Mouse (Mus musculus) fibroblast of lung, adult 2 months (primary cell): ENCODE measurements around the gene Mslnl.

ENCODE experiments used
- DNase-seq: peaks from one replicate; pipeline ENCODE4 v3.0.0-alpha.2; 2011; ENCODE audit warnings: low read depth

The Mslnl gene

DNA sequence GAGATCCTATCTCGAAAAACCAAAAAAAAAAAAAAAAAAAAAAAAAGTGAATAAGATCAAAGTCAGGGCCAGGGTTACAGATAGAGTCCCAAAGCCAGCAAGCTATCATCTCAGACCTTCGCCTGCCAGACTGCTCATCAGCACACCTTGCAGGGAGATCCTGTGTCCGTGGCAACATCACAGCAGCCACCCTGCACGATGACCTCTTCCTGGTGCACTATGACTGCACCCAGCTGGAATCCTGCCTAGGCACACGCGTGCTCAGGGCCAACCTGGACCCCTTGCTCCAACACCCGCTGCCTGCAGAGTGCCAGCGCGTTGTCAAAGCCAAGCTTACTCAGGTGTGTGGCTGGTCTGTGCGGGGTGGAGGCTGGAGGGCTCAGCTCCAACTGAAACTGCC lies 8.5 kb downstream of the Mslnl start:
- DNase-seq: no peak

DNA sequence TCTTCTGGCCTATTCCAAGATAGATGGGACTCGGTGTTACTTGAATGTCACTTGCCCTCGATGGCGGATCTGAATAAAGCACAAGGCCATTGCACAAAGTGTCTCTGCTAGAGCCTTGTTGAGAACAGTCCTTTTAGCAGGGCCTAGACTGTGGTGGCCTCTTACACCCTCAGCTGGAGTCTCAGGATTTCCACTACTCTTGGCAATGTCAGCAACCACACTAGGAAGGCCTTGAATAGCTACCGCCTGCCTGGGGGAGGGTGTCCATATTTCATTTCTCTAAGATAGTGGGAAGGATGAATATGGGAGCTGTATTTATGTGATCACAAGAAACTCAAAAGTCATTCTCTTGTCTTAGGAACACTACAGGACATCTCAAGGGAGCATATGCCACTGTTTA lies 12.4 kb downstream of the Mslnl start:
- DNase-seq: no peak

DNA sequence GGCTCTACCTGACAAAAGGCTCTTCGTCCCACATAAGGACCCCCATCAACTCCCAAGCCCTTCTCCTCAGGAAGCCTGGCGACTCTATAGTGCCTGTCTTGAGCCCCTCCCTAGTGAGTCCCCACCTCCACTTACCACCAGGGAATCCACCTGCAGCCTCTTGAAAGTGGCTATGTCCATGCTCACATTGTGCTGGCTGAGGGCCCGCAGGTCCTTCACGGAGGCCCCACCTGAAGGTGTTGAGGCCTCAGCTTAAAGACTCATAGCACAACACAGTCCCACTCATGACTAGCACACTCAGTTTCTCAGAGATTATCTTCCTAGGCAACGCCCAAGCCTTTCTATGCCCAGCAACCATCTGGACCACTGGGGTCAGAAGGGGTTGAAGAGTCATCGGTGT lies 13.5 kb downstream of the Mslnl start:
- no peak for DNase-seq

DNA sequence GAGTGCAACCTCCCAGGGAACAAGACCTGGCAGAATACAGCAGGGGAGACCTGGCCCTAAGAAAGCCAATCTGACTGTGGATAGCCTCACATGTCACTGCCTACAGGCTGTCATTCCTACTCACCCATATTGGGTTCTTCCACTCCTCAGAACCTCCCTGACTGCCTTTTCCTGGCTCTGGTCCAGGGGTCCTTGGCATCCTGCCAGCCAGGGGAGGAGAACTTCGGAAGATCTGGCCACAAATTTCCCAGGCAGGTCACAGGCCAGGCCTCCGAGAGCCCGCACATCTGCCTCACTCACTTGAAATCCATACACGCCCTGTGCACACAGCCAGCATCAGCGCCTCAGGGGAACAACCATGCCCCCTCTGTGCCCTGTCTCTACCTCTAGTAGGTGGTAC lies 15.6 kb downstream of the Mslnl start:
- no peak for DNase-seq

DNA sequence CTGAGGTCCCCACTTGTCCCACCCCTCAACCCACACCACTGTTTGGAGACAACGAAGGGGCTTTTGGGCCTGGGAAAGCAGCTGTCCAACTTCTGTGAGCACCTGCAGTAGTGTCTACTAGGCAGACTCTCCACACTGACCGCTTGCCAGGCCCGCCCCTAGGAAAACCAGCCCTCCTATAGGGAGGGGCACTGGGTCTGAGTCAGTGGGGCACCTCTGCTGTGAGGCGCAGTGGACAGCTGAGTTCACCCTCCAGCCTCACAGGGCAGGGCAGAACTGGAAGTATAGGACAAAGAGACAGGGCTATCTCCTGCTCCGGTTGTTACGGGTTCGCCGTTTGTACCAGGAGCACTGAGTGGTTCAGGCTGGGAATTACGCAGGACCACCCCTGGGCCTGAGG lies 18.4 kb downstream of the Mslnl start, which contains the start of gene Msln:
Msln (minus strand) TSS at position 138 of the 400 bp plus-strand sequence.
- DNase-seq: no peak

DNA sequence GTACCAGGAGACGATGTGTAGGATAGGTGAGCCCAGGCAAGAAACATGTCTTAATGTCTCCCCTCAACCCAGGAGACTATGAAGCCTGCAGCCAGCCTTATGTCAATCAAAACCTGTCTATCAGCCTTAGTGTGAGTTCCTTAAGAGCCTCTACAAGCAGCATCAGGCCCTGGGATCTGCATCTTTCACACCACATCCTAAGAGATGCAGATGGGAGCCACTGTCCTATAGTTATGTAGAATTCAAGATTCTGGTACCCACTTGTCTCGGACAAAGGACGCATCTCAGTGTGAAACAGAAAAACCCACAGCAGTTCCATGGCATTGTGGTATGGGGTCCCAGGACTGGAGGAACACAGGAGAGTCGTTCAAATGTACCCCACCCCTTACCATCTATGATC lies 19.2 kb downstream of the Mslnl start:
- no peak for DNase-seq

DNA sequence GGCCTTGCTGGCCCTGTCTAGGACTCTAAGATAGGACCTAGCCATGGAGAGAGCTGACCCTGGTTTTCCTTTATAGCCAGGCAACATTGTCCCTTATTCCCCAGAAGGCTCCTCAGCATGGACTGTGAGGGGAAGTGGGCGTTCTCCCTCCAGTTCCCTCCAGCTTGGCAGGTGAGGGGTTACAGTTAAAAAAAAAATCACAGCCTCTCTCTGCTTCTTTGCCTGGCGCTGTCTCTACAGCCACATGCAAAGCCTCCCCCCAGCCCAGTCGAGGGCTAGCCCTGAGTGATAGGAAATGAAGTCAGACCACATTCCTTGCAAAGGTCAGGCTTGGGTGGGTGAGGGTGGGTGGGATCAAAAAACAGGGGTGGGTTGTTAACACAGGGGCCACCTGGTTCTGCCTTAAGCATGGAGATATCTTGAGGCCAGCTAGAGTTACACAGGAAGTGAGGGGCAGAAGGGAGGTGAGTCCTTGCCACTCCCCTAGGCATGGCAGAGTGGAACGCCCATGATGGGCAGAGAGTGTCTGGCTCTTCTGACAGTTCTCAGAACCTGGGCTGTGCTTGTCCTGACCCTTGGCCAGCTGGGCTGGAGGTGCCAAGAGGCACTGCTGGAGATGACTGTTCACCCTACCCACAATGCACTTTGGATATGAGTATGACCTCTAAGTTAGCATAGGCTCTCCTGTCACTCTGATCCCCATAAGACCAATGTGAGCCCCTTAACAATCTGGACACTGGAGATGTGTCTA lies 20.0 kb downstream of the Mslnl start:
- DNase-seq: no peak

DNA sequence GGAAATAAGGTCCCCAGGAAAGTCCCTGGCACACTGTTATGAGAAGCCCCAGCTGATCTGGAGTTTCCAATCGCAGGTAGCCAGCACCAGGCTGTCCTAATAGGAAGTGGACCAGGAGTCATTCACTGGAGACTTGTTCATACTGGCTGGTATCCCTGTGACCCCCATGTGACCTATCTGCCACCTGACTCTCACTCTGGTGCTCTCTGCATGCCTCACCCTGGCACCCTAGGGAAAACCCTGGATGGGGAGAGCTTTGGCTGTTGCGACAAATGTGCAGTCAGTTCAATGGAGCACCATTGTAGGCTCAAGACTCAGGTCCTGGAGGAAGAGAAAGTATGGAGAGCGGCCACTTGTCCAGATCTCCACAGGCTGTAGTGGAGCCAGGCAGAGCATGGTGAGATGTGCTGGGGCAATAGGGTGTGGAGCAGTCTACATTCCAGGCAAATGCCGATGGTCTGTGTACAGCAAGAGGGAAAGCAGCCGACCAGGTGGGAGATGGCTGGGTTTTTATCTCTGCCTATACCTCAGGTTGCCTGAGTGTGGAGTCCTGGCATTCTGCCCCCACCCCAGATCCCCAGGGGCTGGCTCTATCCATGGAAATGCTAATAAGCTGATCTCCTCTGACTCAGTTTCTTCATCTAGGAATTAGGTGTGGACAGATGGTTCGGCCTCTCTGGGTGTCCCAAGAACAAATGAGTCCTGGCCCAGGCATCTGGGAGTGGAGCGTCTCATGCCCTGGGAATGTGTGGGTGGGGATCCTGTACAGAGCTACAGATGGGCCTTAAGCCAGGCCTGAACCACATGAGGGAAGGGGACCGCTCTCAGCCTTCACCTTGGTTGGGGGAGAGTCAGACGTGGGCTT lies 20.8 kb downstream of the Mslnl start:
- no peak for DNase-seq

DNA sequence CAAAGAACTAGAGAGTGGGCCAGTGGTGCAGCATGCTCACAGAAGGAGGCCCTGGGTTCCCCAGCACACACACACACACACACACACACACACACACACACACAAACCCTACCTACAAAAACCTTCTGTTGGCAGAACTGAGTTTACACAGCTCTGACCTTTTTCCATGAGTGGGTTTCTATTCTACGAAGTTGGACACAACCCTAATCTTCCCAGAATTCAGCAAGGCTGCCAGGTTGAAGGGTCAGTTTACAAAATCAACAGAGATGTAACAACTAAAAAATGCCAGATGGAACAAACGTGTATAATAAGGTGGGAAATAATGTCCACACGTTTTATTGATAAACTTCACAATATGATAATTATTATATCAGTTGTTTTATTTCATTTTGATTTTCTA lies 21.8 kb downstream of the Mslnl start:
- DNase-seq: peak; percentile 23

DNA sequence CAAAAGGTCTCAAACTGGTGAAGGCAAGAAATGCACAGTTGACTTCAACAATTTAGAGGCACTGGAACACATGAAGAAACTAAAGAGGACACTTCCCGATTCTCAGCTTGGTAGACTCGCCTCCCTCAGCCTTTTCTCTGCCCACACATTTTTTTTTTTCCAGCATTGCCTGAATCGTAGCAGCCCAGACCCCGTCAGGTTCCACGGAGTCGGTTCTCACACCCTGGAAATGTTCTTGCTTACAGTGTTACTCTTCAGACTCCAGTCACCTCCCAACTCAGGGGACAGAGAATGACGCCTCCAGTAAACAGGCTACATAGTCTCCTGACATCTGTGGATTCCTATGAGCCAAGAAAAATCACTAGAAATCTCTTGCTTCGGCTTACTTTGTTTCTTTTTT lies 24.3 kb downstream of the Mslnl start:
- no peak for DNase-seq

DNA sequence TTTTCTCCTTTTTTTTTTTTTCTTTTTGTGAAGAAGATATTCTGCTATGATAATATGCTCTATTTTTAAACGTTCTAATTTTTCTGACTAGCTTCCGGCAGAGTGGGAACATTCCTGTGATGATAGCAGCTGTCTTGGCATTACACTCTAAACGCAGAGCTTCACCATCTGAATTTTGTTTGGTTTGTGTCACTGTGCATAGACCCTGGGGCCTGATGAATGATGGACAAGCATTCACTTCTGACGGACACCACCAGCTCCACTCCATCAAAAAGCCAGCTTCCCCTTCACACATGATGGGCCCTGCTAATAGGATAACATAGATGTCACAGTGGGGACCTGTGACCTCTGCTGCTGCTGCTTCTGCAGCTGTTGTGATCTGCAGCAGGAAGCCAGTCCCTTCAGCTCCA lies 25.7 kb downstream of the Mslnl start:
- no peak for DNase-seq

DNA sequence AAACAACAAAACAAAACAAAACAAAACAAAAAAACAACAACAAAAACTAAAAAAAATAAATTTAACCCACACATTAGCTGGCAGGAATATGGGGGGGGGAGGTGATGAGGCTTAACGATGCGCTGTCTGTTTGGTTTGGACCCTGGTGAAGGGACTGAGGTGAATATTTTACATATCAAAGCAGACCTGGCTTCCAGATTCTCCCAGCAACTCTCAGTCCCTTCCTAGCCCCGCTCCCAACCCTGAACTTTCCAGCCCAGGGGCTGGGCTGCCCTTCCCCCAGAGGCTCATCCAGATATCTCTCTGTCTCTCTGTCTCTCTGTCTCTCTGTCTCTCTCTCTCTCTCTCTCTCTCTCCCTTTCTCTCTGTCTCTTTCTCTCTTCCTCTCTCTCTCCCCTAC lies 26.7 kb downstream of the Mslnl start:
- no peak for DNase-seq

DNA sequence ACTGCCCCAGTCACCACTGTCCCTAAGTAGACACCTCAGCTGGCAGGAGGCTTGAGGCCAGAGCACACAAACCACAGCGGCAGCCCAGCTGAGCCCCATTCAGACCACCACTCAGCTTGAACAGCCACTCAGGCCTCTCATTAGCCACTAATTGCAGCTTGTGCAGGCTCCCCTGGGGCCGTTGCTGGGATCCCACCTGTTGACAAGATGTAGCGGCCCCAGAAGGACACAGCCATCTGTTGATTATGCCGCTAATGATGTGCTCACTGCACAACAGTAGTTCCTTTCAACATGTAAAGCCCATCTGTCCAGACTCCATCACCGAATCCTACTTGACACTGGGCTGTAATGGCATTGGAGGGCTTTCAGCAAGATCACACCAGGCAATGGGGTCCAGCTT lies 30.0 kb downstream of the Mslnl start:
- no peak for DNase-seq

DNA sequence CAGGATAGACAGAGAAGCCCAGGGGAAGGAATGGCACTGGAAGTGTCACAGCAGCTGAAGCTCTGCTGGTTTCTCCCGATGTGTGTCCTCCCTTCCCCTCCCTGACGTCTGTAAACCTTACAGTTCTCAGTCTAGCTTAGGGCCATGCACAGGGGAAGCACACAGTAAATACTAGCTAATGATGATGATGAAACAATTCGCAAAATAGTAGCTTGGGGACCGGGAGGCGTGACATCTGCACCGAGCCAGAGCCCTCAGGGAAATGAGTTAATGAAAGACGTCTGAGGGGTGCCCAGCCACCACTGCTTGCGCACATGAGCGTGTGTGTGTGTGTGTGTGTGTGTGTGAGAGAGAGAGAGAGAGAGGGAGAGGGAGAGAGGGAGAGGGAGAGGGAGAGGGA lies 33.5 kb downstream of the Mslnl start:
- no peak for DNase-seq

DNA sequence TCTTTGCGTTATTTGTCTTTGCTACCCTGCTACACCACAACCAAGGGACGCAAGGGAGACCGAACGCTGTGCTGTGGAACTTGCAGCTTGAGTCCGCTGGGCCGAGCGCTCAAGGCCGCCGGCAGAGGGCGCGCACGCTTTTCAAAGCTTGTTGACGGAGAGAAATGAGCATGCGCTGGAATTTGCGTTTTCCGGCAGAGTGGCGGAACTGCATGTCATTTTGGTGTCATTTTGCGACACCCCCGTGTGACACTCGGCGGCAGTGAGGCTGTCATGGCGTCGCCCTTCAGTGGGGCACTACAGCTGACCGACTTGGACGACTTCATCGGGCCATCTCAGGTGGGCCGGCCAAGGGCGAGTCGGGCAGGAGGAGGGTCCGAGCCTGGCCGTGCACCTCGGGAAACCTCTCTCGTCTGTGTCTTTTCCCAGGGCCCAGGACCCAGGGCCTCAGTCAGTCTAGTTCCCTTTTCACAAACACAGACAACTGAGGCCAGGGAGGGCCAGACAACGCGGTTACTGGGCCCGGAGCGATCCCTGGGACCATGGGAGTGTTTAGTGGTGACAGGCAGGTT lies 37.8 kb downstream of the Mslnl start, which contains the start of gene Narfl:
Narfl (plus strand) TSS at position 228 of the 572 bp plus-strand sequence.
- DNase-seq: peak; percentile 92

DNA sequence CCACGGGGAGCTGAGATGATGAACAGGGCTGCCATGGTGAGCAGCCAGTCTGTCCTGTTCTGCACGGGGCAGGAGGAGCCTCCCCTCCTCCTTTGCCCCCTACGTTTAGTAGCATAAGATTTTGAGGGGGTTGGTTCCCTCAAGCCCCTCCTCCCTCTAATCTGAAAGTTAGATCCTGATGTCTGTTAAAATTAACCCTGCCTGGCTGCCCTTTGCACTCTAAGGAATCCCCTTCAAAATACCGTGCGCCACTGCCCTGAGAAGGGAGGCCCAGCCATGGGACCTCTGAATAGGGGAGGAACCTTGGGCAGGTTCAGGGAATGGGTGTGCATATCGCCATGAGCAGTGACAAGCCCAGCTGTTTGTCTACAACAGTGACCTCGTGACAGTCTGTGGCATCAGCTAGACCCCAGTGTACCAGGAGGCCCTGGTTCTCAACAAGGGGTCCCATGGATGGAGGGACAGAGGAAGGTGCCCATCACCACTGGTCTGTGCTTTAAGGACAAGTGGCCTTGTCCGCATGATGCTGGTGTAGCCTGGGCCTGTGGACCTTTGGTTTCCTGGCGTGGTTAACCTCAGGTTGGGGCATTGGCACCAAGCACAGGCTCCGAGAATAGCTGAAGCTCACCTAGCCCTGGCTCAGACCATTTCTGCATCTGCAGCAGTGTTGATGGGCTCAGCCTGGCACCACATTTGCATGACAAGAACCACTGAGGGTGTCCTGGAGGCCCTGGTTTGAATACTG lies 39.6 kb downstream of the Mslnl start:
- DNase-seq: no peak

DNA sequence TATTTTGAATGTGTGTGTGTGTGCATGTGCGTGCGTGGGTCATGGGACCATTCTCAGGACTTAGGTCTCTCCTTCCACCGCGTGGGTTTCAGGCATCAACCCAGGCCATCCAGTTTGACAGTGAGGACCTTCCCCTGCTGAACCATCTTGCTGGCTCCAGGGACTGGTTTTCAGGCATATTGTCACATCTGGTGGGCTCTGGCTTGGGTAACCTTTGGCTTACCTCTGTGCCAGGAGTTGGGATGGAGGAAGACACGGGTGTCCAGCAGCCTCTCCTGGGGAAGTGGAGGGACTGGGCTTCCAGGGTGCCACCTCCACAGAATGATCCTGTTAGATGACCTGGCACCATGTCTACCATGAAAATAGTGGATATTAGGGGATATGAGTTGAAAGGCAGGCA lies 42.1 kb downstream of the Mslnl start:
- no peak for DNase-seq

DNA sequence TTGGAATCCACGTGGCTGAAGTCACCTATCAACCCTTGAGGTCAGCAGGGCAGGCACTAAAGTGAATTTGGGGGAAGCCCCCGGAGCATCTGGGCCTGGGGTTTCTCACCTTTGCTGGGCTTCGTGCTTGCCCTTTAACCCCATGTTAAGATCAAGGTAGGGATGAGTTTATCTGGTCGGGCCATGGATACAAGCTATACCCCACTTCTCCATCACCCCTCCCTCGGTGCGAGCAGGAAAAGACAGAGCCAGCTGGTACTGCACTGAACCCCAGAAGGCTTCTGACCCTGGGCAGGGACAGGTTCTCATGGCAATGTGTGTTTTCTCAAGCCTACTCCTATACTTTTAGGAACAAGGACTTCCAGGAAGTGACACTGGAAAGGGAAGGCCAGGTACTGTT lies 45.5 kb downstream of the Mslnl start:
- no peak for DNase-seq

DNA sequence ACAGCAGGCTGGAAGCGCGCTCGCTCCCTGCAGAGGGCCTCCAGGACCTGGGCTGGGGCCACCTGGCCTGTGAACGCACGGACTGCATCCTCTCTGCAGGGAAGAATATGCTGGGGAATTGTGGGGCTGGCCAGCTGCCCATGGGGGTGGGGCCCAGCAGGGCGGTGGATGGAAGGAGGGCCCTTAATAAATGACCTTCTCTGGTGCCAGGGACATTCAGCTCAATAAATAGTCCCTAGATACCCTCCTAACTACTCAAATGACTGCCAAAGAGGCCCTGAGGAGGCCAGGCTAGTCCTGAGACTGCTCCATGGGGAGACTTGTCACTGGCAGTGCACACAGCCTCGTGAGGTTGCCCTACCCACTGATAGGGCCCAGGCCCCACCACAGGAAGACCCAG lies 47.2 kb downstream of the Mslnl start:
- DNase-seq: no peak

DNA sequence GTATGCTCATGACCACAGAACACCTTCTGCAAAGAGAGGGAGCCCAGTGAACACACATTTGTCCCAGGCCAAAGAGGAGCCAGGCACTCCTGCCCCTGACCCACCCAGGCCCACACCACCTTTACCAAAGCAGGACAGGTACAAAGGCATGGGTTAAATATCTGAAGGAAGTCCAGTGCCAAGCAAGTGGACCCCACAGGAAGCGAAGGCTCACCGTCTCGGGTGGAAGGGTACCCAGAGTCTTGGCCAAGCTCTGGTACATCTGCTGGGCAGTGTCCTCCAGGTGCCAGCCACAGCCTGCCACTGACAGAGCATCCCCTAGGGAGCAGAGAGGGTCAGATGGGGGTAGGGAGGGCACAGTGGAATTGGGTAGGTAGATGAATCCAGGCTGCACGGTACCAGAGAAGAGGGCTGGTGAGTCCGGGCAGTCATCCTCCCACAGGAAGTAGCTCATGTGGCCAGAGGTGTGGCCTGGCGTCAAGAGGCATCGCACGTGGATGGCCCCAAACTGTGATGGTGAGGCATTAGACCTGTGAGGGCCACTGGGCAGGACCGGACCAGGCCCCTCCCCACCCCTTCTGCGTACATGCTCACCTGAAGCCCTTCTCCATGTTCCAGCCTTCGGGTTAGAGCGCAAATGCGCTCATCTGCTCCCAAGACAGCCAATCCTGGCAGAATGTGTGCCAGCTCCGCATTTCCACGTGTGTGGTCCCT lies 48.2 kb downstream of the Mslnl start:
- no peak for DNase-seq

DNA sequence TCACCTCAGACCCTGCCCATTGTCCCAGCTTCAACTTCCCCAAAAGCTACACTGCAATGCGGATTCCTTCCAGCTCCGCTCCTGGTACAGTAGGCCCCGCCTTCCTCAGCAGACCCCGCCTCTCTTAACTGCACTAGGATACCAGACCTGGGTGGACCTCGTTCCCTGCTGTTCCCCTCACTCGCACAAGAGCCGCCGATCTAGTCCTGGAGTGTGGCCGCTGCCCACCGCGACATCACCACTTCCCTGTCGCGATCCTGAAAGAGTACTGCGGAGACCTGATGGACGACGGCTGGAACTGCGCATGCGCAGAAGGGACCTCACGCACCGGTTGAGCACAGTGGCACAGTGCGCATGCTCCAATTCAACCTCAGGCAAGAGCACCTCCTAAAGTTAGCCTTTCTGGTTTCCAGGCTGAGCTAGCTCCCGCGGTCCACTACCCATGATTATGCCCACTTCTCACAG lies 49.5 kb downstream of the Mslnl start, which contains the start of gene Haghl:
Haghl (minus strand) TSS at position 393 of the 465 bp plus-strand sequence.
- DNase-seq: peak; percentile 88
